Mouse (Mus musculus) C2C12 (cell line): ENCODE data around the gene Phlda1. TPM values are rescaled to one million over a fixed set of nuclear protein-coding genes. Genes with fewer than 3 reads are reported as not detected.

Source experiments
- H3K27me3 ChIP-seq: one replicate; pipeline ENCODE4 v1.6.1; 2011; ENCODE audit not compliant: control insufficient read depth, insufficient read depth, insufficient read length
- H3K36me3 ChIP-seq: one replicate; pipeline ENCODE4 v1.6.1; 2011; ENCODE audit not compliant: control insufficient read depth, insufficient read depth
- H3K4me3 ChIP-seq: one replicate; pipeline ENCODE4 v1.5.1; 2011; ENCODE audit warnings: mild to moderate bottlenecking, control low read depth; ENCODE audit not compliant: poor library complexity, insufficient read depth, severe bottlenecking
- H3K79me2 ChIP-seq: one replicate; pipeline ENCODE4 v1.6.1; 2011; ENCODE audit not compliant: control insufficient read depth, insufficient read depth
- H3K79me3 ChIP-seq: one replicate; pipeline ENCODE4 v1.6.1; 2011; ENCODE audit warnings: low read depth, control low read depth
- H3ac ChIP-seq: one replicate; pipeline ENCODE3; 2011; ENCODE audit warnings: low read depth; ENCODE audit not compliant: control insufficient read depth, insufficient read length
- CEBPB ChIP-seq: IDR thresholded peaks from one replicate; pipeline ENCODE4 v1.6.1; 2011; ENCODE audit warnings: low read depth, mild to moderate bottlenecking, control low read depth, moderate library complexity
- CTCF ChIP-seq: IDR thresholded peaks from one replicate; pipeline ENCODE4 v1.5.1; 2011; ENCODE audit not compliant: control insufficient read depth, insufficient read depth, insufficient read length
- FOSL1 ChIP-seq: IDR thresholded peaks from one replicate; pipeline ENCODE4 v1.8.0; 2011; ENCODE audit warnings: mild to moderate bottlenecking, low read length; ENCODE audit not compliant: poor library complexity, insufficient read depth, severe bottlenecking
- MAX ChIP-seq: IDR thresholded peaks from one replicate; pipeline ENCODE4 v1.6.1; 2011; ENCODE audit warnings: mild to moderate bottlenecking, control low read depth
- MYOD1 ChIP-seq: IDR thresholded peaks from one replicate; pipeline ENCODE4 v1.6.1; 2011; ENCODE audit warnings: low read depth; ENCODE audit not compliant: control insufficient read depth, insufficient read length
- MYOG ChIP-seq: IDR thresholded peaks from one replicate; pipeline ENCODE4 v1.6.1; 2011; ENCODE audit not compliant: control insufficient read depth, insufficient read length; ENCODE audit errors: extremely low read depth
- USF1 ChIP-seq: IDR thresholded peaks from one replicate; pipeline ENCODE4 v1.6.1; 2011; ENCODE audit warnings: low read depth, mild to moderate bottlenecking, control low read depth, moderate library complexity
- polyA plus RNA-seq: library from polyadenylated mRNA; unstranded; fragments of >200 nt; fragmentation: generic; extraction: Trizol; gene quantifications from one replicate; pipeline ENCODE4 v1.2.1, GENCODE M21; 2012; ENCODE audit warnings: missing spikeins

Phlda1 gene
- polyA plus RNA-seq, 1 experiment = 111 TPM

DNA sequence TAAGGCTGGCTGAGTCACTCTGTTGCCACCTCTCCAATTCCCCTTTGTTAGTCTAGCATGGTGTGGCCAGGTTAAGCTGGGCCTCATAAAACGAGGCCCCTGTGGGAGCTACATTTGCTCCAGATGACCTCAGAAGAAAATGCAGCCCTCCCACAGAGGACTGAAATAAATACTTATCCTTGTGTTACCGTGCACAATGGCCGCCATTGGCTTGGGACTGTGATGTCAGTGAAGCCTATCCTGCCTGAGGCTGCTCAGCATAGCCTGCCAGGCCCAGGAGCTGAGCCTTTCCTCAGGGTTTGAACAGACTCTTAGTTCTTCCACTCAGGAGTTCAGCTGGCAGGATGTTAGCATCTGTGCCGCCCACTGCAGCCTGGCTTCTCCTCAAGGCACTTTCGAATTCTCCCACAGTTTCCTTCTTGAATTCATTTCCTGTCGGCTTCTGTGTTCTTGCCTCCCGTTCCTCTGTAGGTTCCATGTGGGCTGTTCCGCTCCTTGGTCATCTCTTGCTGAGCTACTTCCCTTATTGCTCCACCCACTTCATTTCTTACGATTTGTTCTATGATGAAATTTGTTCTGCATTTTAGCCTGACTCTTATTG is 33.7 kb downstream of the Phlda1 start:
- Histone ChIP-seq H3K79me2 (no peaks in the 10 kb centered on the region), H3K79me3 (no peaks in the 10 kb centered on the region), H3ac (peak overlapping the region; percentile 27), H3K27me3 (no peaks in the 10 kb centered on the region), H3K4me3 (no peak overlapping the region), H3K36me3 (no peaks in the 10 kb centered on the region)
- TF ChIP-seq FOSL1 (peak; percentile 16), MAX (peak; percentile 51), MYOG (no peak), USF1 (no peak)

DNA sequence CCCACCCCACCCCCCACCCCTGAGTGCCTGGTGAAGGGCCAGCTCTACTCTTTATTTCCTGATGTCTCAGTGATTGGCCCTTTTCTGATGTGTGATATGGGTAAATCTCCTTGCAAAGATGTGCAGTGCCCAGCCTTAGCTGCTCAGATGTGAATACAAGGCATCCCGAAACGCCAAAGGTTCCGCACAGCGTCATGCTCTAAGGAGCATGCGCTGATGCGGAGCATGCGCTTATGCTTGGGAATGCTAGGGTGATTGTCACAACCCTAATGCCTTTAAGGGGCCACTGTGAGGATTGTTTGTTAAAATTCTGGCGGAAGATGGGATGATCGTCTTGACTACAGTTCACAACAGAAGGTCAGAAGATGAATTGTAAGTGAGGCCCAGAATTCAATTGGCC is 34.6 kb downstream of the Phlda1 start:
- Histone ChIP-seq H3K4me3 (no peak overlapping the region), H3K79me2 (no peaks in the 10 kb centered on the region)
- no peak for TF ChIP-seq FOSL1
- TF ChIP-seq MYOD1 = no peak
- no peak for TF ChIP-seq MAX
- TF ChIP-seq MYOG = no peak
- TF ChIP-seq CTCF = no peak
- TF ChIP-seq USF1 = no peak
- TF ChIP-seq CEBPB = no peak

DNA sequence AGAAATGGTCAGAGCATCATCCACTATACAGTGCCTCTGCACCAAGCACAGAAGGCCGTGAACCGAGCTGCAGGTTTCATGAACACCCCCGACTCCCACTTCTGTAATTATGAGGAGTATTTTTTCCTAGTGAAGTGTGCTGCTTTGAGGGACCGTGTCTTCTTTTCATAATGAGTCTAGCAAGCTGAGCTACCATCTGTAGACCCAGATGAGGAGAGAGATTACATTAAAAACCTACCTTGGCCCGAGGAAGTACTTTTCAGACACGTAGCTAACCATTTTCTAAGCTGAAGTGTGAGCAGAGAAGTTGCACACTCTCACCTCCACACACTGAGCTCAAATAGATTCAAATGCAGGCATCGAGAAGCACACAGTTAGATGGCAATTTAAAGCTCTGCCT is 37.0 kb downstream of the Phlda1 start:
- Histone ChIP-seq H3K36me3 (no peaks in the 10 kb centered on the region), H3K4me3 (no peak overlapping the region), H3ac (no peak overlapping the region), H3K79me3 (no peaks in the 10 kb centered on the region), H3K79me2 (no peaks in the 10 kb centered on the region), H3K27me3 (no peaks in the 10 kb centered on the region)
- no peak for TF ChIP-seq USF1
- TF ChIP-seq MYOD1 = no peak
- TF ChIP-seq FOSL1 = no peak
- no peak for TF ChIP-seq CTCF
- no peak for TF ChIP-seq CEBPB
- TF ChIP-seq MYOG = no peak
- no peak for TF ChIP-seq MAX

More for the DNA sequence above, 34.6 kb downstream of the Phlda1 start:
- Histone ChIP-seq H3K79me3 (no peaks in the 10 kb centered on the region), H3K27me3 (no peaks in the 10 kb centered on the region), H3ac (no peak overlapping the region), H3K36me3 (no peaks in the 10 kb centered on the region)

DNA sequence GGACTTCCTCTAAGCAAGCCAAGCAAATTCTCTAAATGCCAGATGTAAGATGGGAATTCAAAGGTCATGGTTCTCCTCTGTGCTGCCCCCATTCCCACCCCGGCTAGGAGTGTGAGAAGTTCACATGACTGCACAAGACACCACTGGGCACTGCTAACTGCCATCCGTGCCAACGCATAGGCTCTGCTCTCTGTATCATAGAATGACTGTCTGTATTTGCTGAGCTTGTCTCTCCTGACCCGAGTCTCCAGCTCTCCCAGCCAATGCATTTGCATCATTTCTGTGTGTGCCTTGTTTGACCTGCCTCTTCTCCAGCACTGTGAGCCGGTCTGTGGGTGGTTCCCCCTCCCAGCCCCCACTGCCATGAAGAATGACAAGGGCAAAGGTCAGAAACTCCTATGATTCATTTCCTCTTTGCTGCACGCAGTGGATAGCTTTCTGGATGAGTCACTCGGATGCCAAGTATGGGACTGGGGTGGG is 37.7 kb downstream of the Phlda1 start:
- no peaks in the 10 kb centered on the region for H3K79me2 ChIP-seq
- peak overlapping the region; percentile 9 for H3ac ChIP-seq
- TF ChIP-seq FOSL1 (peak; percentile 99), MAX (peak; percentile 81), USF1 (peak; percentile 31), MYOG (no peak), MYOD1 (no peak), CEBPB (no peak), CTCF (no peak)
- no peak overlapping the region for H3K4me3 ChIP-seq
- H3K79me3 ChIP-seq = no peaks in the 10 kb centered on the region
- no peaks in the 10 kb centered on the region for H3K36me3 ChIP-seq
- no peaks in the 10 kb centered on the region for H3K27me3 ChIP-seq

DNA sequence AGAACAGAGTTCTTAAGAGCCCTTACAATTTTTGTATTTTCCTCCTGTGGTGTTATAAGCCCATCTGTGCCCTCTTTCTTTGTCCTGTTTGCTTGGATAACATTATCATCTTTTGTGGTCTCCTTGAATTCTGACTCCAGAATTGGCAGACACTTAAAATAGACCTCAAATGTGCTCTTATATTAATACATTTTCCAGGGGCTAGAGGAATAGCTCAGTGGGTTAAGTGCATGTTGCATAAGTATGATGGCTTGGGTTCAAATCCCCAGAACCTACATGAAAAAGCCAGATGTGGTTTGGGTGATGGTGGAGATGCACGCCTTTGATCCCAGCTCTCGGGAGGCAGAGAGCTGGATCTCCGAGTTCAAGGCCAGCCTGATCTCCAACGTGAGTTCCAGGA is 38.2 kb downstream of the Phlda1 start:
- H3K79me3 ChIP-seq = no peaks in the 10 kb centered on the region
- no peaks in the 10 kb centered on the region for H3K27me3 ChIP-seq
- H3K79me2 ChIP-seq = no peaks in the 10 kb centered on the region
- TF ChIP-seq FOSL1 (no peak), MAX (no peak), CEBPB (peak; percentile 79), USF1 (no peak), MYOG (no peak), MYOD1 (no peak), CTCF (no peak)
- no peak overlapping the region for H3K4me3 ChIP-seq
- no peak overlapping the region for H3ac ChIP-seq
- no peaks in the 10 kb centered on the region for H3K36me3 ChIP-seq

DNA sequence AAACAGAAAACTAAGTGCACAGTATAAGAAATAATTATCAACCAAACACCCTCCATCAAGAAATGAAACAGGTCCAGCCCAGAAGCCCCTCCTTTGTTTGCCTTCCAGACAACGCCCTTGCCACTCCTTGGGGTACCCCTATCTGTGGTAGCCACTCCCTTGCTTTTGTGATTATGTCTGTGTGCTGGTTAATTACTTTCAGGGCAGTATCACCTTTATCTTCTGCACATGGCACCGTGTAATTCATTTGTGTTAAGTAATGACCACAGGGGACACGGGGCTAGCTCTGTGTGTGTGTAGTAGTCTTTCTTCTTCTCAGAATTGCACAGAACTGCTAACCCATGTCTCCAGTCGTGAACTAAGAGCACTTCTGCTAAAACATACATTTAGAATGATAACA is 39.6 kb downstream of the Phlda1 start:
- Histone ChIP-seq H3K79me3 (no peaks in the 10 kb centered on the region), H3K79me2 (no peaks in the 10 kb centered on the region), H3K27me3 (no peaks in the 10 kb centered on the region), H3ac (no peak overlapping the region), H3K4me3 (no peak overlapping the region), H3K36me3 (no peaks in the 10 kb centered on the region)
- TF ChIP-seq MAX = no peak
- no peak for TF ChIP-seq MYOD1
- no peak for TF ChIP-seq CTCF
- TF ChIP-seq USF1 = no peak
- no peak for TF ChIP-seq MYOG
- no peak for TF ChIP-seq CEBPB
- TF ChIP-seq FOSL1 = no peak
